Mouse (Mus musculus) lung, adult 2 months (tissue): ENCODE results near the gene Trim2. TPM values are rescaled to one million over a fixed set of nuclear protein-coding genes. Genes with fewer than 3 reads are reported as not detected.
A peak's percentile ranks its signal among the peaks of the same experiment; 100 is the strongest.

Experiments
- DNase-seq: peaks from one replicate; pipeline ENCODE4 v3.0.0; 2022
- H3K4me1 ChIP-seq: fragments of 200-500 bp; 2 replicates; pipeline ENCODE4 v1.6.1; 2011; ENCODE audit warnings: low read length; ENCODE audit not compliant: control insufficient read depth, insufficient read depth
- H3K4me3 ChIP-seq: fragments of 200-500 bp; replicated peaks from 2 replicates; pipeline ENCODE3; 2011; ENCODE audit warnings: low read depth, mild to moderate bottlenecking, control low read depth, low read length; ENCODE audit errors: extremely low read depth
- CTCF ChIP-seq: fragments of 200-500 bp; IDR thresholded peaks from 2 replicates; pipeline ENCODE4 v1.5.1; 2011; ENCODE audit warnings: mild to moderate bottlenecking, low read length, control low read depth; ENCODE audit not compliant: insufficient read depth
- POLR2A ChIP-seq: fragments of 200-500 bp; IDR thresholded peaks from 2 replicates; pipeline ENCODE4 v1.6.1; 2011; ENCODE audit warnings: low read depth, mild to moderate bottlenecking, control low read depth, low read length, borderline replicate concordance; ENCODE audit errors: extremely low read depth
- WGBS: fragments of 180-500 bp; shearing (Covaris S2); methylation state at CpG from one replicate; pipeline ENCODE4 v1.1.7; 2018; 5-methylcytosine and 5-hydroxymethylcytosine counted together
- polyA plus RNA-seq: library from polyadenylated mRNA; depleted of rRNA; stranded (reverse); fragments of >200 nt; gene quantifications from 2 replicates; pipeline ENCODE4 v1.2.3, GENCODE M21; 2012; rRNA removed

The Trim2 gene
- polyA plus RNA-seq, 1 experiment: 26.3 TPM

GRCm38 (mm10) chr3:84125704-84126289 lies 180.9 kb downstream of the Trim2 start:
- Histone ChIP-seq H3K4me3 (no peak overlapping the region), H3K4me1 (peaks cover 3% of the 10 kb centered on the region)
- no peak for TF ChIP-seq CTCF
- TF ChIP-seq POLR2A: no peak
- no peak for DNase-seq
- 52% methylated on average over 6 of the region's 6 CpGs for WGBS

GRCm38 (mm10) chr3:84123461-84123860 lies 183.2 kb downstream of the Trim2 start:
- TF ChIP-seq CTCF: peak; percentile 46; the same call in 1 of the 2 replicates
- TF ChIP-seq POLR2A: no peak
- Histone ChIP-seq H3K4me3 (no peak overlapping the region), H3K4me1 (no peaks in the 10 kb centered on the region)
- peak; percentile 32 for DNase-seq
- WGBS: 58% methylated on average over 3 of the region's 3 CpGs

GRCm38 (mm10) chr3:84118718-84119117 lies 188.0 kb downstream of the Trim2 start:
- Histone ChIP-seq H3K4me1 (no peaks in the 10 kb centered on the region), H3K4me3 (no peak overlapping the region)
- WGBS: 63% methylated on average over 7 of the region's 7 CpGs
- no peak for DNase-seq
- TF ChIP-seq POLR2A (no peak), CTCF (no peak)

DNA sequence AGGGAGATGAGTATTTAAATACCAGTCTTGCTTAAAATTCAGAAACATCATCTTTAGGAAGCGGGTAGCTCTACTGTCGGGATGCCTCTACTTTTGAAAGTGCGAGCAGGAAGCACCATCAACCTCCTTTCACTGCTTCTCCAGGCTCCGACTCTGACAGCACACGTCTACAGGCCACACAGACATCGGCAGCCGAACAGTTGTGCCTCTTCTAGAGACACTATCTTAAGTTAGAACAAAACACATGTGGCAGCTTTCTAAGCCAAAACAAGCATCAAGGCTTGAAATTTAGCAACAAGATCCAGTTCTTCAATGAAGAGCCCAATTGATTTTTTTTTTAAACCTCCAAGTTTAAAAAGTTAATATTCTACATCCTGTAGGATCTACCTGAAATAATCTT lies 188.5 kb downstream of the Trim2 start:
- 70% methylated on average over 7 of the region's 7 CpGs for WGBS
- no peak for TF ChIP-seq POLR2A
- no peak for TF ChIP-seq CTCF
- no peak overlapping the region for H3K4me3 ChIP-seq
- H3K4me1 ChIP-seq: no peaks in the 10 kb centered on the region
- DNase-seq: no peak

Other genes with a start within 250 kb of the Trim2 start
- 0.14 TPM in 2 replicates for gene Mnd1, start 151.1 kb downstream of the Trim2 start, polyA plus RNA-seq
- not detected in 2 replicates for gene Gm6525, start 132.8 kb downstream of the Trim2 start, polyA plus RNA-seq
- gene Fhdc1, start 173.6 kb upstream of the Trim2 start, polyA plus RNA-seq: 10.3 and 13.3 TPM in 2 replicates